Mouse (Mus musculus): Measurements from ENCODE around the gene Laptm5.

- TF ChIP-seq CTCF (IDR thresholded peaks at IDR 0.05; ENCODE audit: borderline replicate concordance, extremely low read depth, insufficient read depth, insufficient read length) (no peak), POLR2A (IDR thresholded peaks at IDR 0.05; ENCODE audit: borderline replicate concordance, extremely low read depth, insufficient read depth, insufficient read length, poor library complexity, severe bottlenecking) (no peak)
Measured at GRCm38 (mm10) chr4:130913077-130913476, at the start of gene Laptm5.

Data from brain, embryonic 14.5 days (tissue).